Mouse (Mus musculus): ENCODE measurements at regions not wholly inside any gene's neighbourhood (a gene's known extent, or its start where the extent isn't known, plus 50 kb on each side); places are given as distances from the start of the nearest gene placed in this dataset.

GRCm38 (mm10) chr5:58987754-58988153, 1270.0 kb downstream of the Pcdh7 start:
- no peaks in the 10 kb centered on the region for H3K4me1 ChIP-seq (ENCODE audit: insufficient read depth, low read depth, low read length)
- no peaks in the 10 kb centered on the region for H3K9me3 ChIP-seq (ENCODE audit: low read length)
- no peaks in the 10 kb centered on the region for H3K27me3 ChIP-seq (replicated peaks; ENCODE audit: insufficient read depth, low read length)
- H3K27ac ChIP-seq (ENCODE audit: low read length): no peak overlapping the region
- TF ChIP-seq CTCF (IDR thresholded peaks at IDR 0.05) (no peak), EP300 (IDR thresholded peaks at IDR 0.05) (no peak)
- H3K36me3 ChIP-seq (ENCODE audit: insufficient read depth, low read length): no peaks in the 10 kb centered on the region
- no peak for ATAC-seq
- no peak overlapping the region for H3K4me2 ChIP-seq (replicated peaks; ENCODE audit: low read depth, low read length)
- WGBS: 81% methylated on average over 1 of the region's 1 CpGs
- no peak overlapping the region for H3K9ac ChIP-seq (replicated peaks; ENCODE audit: low read depth)
- DNase-seq (ENCODE audit: low spot score): no peak
- no peak overlapping the region for H3K4me3 ChIP-seq (ENCODE audit: low read depth, low read length)

Data from lung, postnatal 0 days (tissue).